Mouse (Mus musculus): ENCODE measurements at regions not wholly inside any gene's neighbourhood (a gene's known extent, or its start where the extent isn't known, plus 50 kb on each side); places are given as distances from the start of the nearest gene placed in this dataset.

- Histone ChIP-seq H3K9ac (ENCODE audit: low read depth, low read length) (no peak overlapping the region), H3K27ac (no peak overlapping the region), H3K4me1 (ENCODE audit: control insufficient read depth, insufficient read depth, low read length) (no peaks in the 10 kb centered on the region), H3K79me2 (replicated peaks; ENCODE audit: control insufficient read depth, insufficient read depth, low read length) (no peaks in the 10 kb centered on the region), H3K36me3 (ENCODE audit: control insufficient read depth, insufficient read depth, low read length) (no peaks in the 10 kb centered on the region), H3K4me3 (no peak overlapping the region), H3K27me3 (ENCODE audit: control insufficient read depth, insufficient read depth, low read length) (no peaks in the 10 kb centered on the region)
- intact Hi-C loops (cut with DNase I) = loop anchor here (5.0 kb wide), 1 partner anchor 189 kb away; no protein-coding TSS in a partner anchor
- no peak for TF ChIP-seq EP300 (IDR thresholded peaks at IDR 0.05; ENCODE audit: insufficient read depth, low read depth, low read length)
- no peak for DNase-seq
- 51% methylated on average over 7 of the region's 7 CpGs for WGBS
Observed at GRCm38 (mm10) chr12:71501299-71501810, 191.7 kb downstream of the Dact1 start.

- WGBS = 88% methylated on average over 11 of the region's 11 CpGs
- no peaks in the 10 kb centered on the region for H3K27me3 ChIP-seq (ENCODE audit: control insufficient read depth, insufficient read depth, low read length)
- no peaks in the 10 kb centered on the region for H3K36me3 ChIP-seq (ENCODE audit: control insufficient read depth, insufficient read depth, low read length)
- H3K4me3 ChIP-seq = no peak overlapping the region
- no peak for DNase-seq
- intact Hi-C loops (cut with DNase I) = loop anchor here (5.0 kb wide), 1 partner anchor 191 kb away; no protein-coding TSS in a partner anchor
- H3K27ac ChIP-seq = no peak overlapping the region
- H3K79me2 ChIP-seq (replicated peaks; ENCODE audit: control insufficient read depth, insufficient read depth, low read length) = no peaks in the 10 kb centered on the region
- no peak overlapping the region for H3K9ac ChIP-seq (ENCODE audit: low read depth, low read length)
- TF ChIP-seq POLR2A (IDR thresholded peaks at IDR 0.05; ENCODE audit: insufficient read depth, low read depth, low read length) = no peak
- no peak for TF ChIP-seq CTCF (IDR thresholded peaks at IDR 0.05)
- no peak for TF ChIP-seq EP300 (IDR thresholded peaks at IDR 0.05; ENCODE audit: insufficient read depth, low read depth, low read length)
- no peaks in the 10 kb centered on the region for H3K4me1 ChIP-seq (ENCODE audit: control insufficient read depth, insufficient read depth, low read length)
Observed at GRCm38 (mm10) chr12:71503265-71503664, 193.6 kb downstream of the Dact1 start.

GRCm38 (mm10) chr12:71506206-71506605, 196.5 kb downstream of the Dact1 start:
- Histone ChIP-seq H3K36me3 (ENCODE audit: control insufficient read depth, insufficient read depth, low read length) (no peaks in the 10 kb centered on the region), H3K4me1 (ENCODE audit: control insufficient read depth, insufficient read depth, low read length) (no peaks in the 10 kb centered on the region), H3K79me2 (replicated peaks; ENCODE audit: control insufficient read depth, insufficient read depth, low read length) (no peaks in the 10 kb centered on the region), H3K27ac (no peak overlapping the region), H3K9ac (ENCODE audit: low read depth, low read length) (no peak overlapping the region), H3K4me3 (no peak overlapping the region), H3K27me3 (ENCODE audit: control insufficient read depth, insufficient read depth, low read length) (no peaks in the 10 kb centered on the region)
- no peak for TF ChIP-seq POLR2A (IDR thresholded peaks at IDR 0.05; ENCODE audit: insufficient read depth, low read depth, low read length)
- TF ChIP-seq EP300 (IDR thresholded peaks at IDR 0.05; ENCODE audit: insufficient read depth, low read depth, low read length) = no peak
- TF ChIP-seq CTCF (IDR thresholded peaks at IDR 0.05) = no peak
- intact Hi-C loops (cut with DNase I) = no loop called here
- 69% methylated on average over 4 of the region's 4 CpGs for WGBS
- no peak for DNase-seq

DNA sequence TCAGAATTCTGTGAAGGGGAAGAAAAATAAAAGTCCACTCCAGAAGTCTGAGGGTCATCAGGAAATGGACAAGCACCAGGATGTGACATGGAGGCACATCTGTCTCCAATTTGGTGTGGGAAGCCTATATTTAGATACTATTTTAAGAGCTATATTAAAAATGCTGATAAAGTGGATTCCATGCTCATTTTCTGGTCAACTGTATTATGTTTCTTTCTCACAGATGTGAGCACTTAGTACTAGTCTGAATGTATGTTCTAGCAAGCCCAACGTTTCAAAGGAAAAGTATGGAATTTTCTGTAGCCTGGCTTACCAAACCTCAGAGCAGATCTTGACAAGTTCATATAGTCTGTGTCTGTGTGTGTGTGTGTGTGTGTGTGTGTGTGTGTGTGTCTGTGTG, 197.0 kb downstream of the Dact1 start:
- no peak for DNase-seq
- H3K9ac ChIP-seq (ENCODE audit: low read depth, low read length) = no peak overlapping the region
- no peak overlapping the region for H3K4me3 ChIP-seq
- whole genome bisulfite sequencing = 77% methylated on average over 1 of the region's 1 CpGs
- TF ChIP-seq CTCF (IDR thresholded peaks at IDR 0.05) (no peak), EP300 (IDR thresholded peaks at IDR 0.05; ENCODE audit: insufficient read depth, low read depth, low read length) (no peak)
- intact Hi-C loops (cut with DNase I) = no loop called here
- no peaks in the 10 kb centered on the region for H3K79me2 ChIP-seq (replicated peaks; ENCODE audit: control insufficient read depth, insufficient read depth, low read length)
- H3K36me3 ChIP-seq (ENCODE audit: control insufficient read depth, insufficient read depth, low read length) = no peaks in the 10 kb centered on the region
- H3K27me3 ChIP-seq (ENCODE audit: control insufficient read depth, insufficient read depth, low read length) = no peaks in the 10 kb centered on the region
- H3K27ac ChIP-seq = no peak overlapping the region
- H3K4me1 ChIP-seq (ENCODE audit: control insufficient read depth, insufficient read depth, low read length) = no peaks in the 10 kb centered on the region

DNA sequence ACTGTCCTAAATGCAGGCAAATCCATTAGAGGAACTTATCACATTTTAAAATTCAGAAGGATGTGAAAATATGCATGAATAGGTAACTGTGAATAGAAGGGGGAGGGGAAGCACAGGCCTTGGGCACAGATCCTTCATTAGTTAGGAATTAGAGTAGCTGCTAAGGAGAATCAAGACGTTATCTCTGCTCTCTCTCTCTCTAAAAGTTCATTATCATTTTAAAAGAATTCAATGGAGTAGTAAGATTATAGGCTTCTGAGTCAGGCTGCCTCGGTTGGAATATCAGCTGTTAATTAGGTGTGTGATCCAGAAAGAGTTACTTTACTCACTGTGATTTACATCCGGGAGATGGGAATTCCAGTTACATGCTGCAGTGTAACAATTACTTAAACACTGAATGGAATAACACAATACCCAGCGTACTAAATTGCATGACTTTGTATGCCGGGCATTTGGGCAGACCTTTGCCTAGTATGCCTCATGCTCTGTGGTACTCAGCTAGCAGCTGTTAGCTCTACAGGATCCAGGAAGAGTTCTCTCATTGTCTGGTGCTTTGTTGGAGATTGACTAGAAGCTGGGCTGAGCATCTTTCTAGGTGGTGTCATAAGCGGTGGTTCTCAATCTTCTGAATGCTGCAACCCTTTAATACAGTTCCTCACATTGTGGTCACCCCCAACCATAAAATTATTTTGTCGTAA, 203.4 kb downstream of the Dact1 start:
- intact Hi-C loops (cut with DNase I) = no loop called here
- 79% methylated on average over 7 of the region's 7 CpGs for WGBS
- H3K4me1 ChIP-seq (ENCODE audit: control insufficient read depth, insufficient read depth, low read length) = no peaks in the 10 kb centered on the region
- H3K9ac ChIP-seq (ENCODE audit: low read depth, low read length) = no peak overlapping the region
- no peaks in the 10 kb centered on the region for H3K36me3 ChIP-seq (ENCODE audit: control insufficient read depth, insufficient read depth, low read length)
- no peak overlapping the region for H3K27ac ChIP-seq
- H3K79me2 ChIP-seq (replicated peaks; ENCODE audit: control insufficient read depth, insufficient read depth, low read length) = no peaks in the 10 kb centered on the region
- no peak overlapping the region for H3K4me3 ChIP-seq
- TF ChIP-seq CTCF (IDR thresholded peaks at IDR 0.05) (no peak), EP300 (IDR thresholded peaks at IDR 0.05; ENCODE audit: insufficient read depth, low read depth, low read length) (no peak), POLR2A (IDR thresholded peaks at IDR 0.05; ENCODE audit: insufficient read depth, low read depth, low read length) (no peak)
- DNase-seq = no peak
- no peaks in the 10 kb centered on the region for H3K27me3 ChIP-seq (ENCODE audit: control insufficient read depth, insufficient read depth, low read length)

GRCm38 (mm10) chr12:71519520-71519919, 209.8 kb downstream of the Dact1 start:
- H3K27ac ChIP-seq = no peak overlapping the region
- H3K27me3 ChIP-seq (ENCODE audit: control insufficient read depth, insufficient read depth, low read length) = no peaks in the 10 kb centered on the region
- no peaks in the 10 kb centered on the region for H3K36me3 ChIP-seq (ENCODE audit: control insufficient read depth, insufficient read depth, low read length)
- no peaks in the 10 kb centered on the region for H3K79me2 ChIP-seq (replicated peaks; ENCODE audit: control insufficient read depth, insufficient read depth, low read length)
- no peak overlapping the region for H3K9ac ChIP-seq (ENCODE audit: low read depth, low read length)
- no peak for TF ChIP-seq POLR2A (IDR thresholded peaks at IDR 0.05; ENCODE audit: insufficient read depth, low read depth, low read length)
- no peak for TF ChIP-seq CTCF (IDR thresholded peaks at IDR 0.05)
- no peak for TF ChIP-seq EP300 (IDR thresholded peaks at IDR 0.05; ENCODE audit: insufficient read depth, low read depth, low read length)
- DNase-seq = no peak
- intact Hi-C loops (cut with DNase I) = no loop called here
- no peak overlapping the region for H3K4me3 ChIP-seq
- WGBS = 19% methylated on average over 1 of the region's 1 CpGs
- peaks cover 2% of the 10 kb centered on the region; the same call in 1 of the 2 replicates for H3K4me1 ChIP-seq (ENCODE audit: control insufficient read depth, insufficient read depth, low read length)
